Mouse (Mus musculus) heart, adult 11 months (tissue): Measurements from ENCODE around the gene Rph3al.

Source experiments
- DNase-seq: peaks from one replicate; pipeline ENCODE4 v3.0.0; 2022

The Rph3al gene

GRCm38 (mm10) chr11:75938379-75938906 lies at the start of gene Rph3al:
Gene Rph3al, minus strand, starts transcription at chr11:75938429.
- DNase-seq: peak; percentile 98

DNA sequence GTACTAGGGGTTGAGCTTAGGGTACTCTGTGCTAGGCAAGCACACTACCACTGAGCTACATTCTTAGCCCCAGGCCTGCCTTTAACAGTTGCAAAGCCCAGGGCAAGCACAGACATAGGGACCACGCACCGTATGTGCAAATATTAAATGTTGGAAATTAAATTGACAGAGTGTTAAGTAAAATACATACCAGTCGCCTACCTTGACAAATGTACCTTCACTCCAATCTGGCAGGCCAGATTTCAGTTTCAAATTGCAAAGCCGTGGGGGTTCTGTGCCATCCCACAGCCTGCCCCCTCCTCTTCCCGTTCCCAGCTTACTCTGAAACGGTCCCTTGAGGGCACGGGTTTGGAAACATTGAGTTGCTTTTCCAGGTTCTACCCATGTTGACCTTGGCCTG lies 47.7 kb upstream of the Rph3al start:
- no peak for DNase-seq

DNA sequence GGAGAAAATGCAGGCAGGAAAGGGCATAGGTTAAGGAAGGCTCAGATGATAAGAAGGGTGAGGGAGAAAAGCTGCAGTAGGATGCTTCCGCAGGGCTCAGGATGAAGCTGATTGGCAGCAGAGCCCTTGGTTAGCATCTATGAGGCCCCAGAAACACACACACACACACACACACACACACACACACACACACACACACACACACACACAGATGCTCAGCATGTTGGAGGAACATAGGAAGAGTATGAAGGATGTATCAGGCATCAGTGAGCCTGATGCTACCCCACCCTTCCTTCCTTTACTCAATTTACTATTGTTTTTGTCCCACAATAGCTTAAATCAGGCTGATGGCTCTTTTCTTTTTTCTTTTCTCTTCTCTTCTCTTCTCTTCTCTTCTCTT lies 46.4 kb upstream of the Rph3al start:
- DNase-seq: no peak

GRCm38 (mm10) chr11:75983194-75983593 lies 45.0 kb upstream of the Rph3al start:
- DNase-seq: no peak

- no peak for DNase-seq
These were observed 42.2 kb upstream of the Rph3al start for GRCm38 (mm10) chr11:75980413-75980812.

DNA sequence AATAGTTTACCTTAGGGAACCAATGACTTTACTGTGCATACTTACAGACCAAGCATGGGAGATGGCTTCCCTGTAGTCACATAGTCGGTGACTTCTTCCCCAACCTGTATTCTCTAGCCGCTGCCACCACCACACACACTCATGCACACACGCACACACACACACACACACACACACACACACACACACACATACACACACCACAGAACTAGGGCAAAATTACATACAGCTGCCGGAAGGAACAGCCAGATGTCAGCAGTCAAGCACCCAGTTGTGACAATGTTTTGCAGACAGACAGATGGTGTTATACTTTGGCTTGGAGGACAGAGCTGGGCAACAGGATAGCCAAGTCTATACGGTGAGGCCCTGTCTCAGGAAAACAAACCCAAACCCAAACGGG lies 39.8 kb upstream of the Rph3al start:
- no peak for DNase-seq

- DNase-seq: peak; percentile 94
These were observed 38.5 kb upstream of the Rph3al start for GRCm38 (mm10) chr11:75976748-75977147.

- no peak for DNase-seq
These were observed 35.8 kb upstream of the Rph3al start for GRCm38 (mm10) chr11:75973988-75974387.

DNA sequence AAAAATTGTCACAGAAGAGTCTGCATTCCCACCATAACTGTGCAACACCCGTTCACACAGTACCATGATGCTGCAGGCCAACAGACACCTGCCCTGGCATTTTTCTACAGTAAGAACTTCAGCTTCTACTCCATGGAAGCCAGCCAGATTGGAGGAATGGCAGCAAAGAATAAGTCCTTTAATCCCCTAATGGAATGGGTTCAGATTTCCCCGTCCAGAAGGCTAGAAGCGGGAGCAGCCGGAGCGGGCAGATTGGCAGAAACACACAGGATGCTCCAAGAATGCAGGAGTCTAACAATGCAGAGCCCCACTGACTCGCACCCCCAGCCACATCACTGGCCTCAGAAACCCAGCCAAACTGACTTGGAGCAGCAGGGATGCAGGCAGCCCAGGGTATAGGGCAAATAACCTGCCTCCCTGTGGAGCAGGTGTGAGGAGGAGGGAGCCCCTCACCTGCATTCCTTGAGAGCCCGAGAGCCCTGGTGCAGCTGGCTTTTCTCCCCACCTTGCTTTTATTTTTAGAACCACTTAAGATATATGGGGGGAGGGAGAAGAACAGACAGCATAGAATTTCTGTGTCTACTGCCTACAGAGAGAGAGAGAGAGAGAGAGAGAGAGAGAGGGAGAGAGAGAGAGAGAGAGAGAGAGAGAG lies 34.8 kb upstream of the Rph3al start:
- DNase-seq: no peak

- DNase-seq: no peak
These were observed 34.0 kb upstream of the Rph3al start for GRCm38 (mm10) chr11:75972188-75972587.

GRCm38 (mm10) chr11:75970629-75971028 lies 32.4 kb upstream of the Rph3al start:
- DNase-seq: no peak

DNA sequence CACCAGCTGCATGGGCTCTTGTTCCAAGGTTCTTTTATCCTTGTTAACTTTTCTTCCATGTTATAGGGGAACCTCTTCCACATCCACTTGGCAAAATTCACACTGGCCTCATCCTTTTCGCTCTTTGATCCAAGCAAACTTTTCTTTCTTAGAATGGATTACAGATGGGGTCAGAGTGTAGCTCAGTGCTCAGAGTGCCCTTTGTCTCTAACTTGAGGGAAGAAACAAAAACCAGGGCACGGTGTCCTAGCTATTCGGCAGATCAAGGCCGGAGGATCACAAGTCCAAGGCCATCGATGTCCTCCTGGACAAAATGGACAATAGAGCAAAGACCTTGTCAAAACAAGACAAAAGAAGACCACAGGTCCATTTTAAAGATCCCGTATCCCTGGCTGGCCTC lies 30.5 kb upstream of the Rph3al start:
- no peak for DNase-seq

DNA sequence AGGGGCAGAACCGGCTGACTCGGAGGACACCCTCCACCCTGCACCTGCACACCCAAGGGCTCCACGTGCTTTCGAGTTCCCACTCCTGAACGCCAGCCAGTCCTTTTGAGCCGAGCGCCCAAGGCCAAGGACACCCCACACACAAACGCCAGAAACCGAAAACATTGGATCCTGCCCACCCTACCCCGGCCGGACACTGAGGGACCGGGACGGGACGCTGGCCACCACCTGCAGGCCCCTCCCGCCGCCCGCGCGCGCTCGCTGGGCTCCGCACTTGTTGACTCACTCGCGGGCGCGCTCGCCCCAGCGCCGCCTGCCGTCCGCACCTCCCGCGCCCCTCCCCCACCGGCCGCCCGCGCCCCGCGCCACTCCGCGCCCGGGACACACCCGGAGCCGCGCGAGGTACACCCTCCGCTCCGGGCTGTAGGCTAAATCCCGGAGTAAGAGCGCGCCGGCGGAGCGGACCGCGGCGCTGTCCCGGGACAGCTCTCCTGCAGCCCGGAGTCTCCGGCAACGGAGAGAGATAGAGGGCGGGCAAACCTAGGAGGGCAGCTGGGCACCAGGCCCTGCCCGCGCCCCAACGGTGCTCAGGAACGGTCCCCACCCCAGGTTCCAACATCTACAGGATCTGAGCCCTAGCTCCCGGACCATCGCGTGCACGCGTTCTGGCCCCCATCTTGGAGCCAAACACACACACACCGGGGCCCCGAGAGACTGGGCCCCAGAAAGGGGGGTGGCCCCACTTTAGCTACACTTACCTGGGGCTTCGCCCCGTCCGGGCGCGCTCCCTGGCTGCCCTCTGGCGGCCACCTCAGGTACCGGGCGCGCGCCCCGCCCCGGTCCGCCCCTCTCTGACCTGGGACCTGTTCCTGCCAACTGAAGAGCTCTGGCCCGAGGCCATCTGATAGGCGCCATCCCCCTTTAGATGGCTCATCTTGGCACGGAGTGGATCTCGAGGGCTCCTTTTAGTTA lies 28.5 kb upstream of the Rph3al start:
- peak; percentile 99 for DNase-seq

- DNase-seq: no peak
These were observed 27.6 kb upstream of the Rph3al start for GRCm38 (mm10) chr11:75965674-75966400.

- no peak for DNase-seq
These were observed 26.2 kb upstream of the Rph3al start for GRCm38 (mm10) chr11:75964476-75964730.

DNA sequence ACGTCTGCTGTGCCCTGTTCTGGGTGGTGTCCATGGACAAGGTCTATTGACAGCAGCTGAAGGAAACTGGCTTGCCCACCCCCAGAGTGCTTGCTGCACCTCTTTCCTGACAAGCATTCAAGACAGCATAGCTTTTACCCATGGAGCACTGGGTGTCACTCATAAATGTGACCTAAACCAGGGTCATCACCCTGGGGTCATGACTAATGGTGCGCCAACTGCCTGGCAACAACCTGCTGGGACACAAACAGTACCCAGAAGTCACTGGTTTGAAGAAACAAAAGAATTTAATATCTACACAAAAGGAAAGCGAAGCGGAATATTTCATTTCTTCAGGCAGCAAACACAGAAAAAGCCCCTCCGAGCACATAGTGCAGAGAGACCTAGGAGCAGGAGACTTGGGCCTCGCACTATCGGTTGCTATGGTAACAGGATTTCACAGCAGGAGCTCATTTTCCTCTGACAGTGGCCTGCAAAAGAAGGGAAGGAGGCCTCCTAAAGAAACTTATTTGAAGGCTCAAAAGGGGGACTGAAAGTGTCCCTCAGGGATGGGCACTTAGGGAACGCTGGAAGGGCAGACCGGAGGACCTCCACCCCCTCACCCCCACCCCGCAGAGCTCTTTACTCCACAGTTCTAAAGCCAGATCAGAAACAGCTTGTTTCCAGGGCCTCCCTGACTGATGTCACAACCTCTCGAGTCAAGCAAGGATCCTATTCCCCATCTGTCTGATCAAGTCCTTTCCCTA lies 25.7 kb upstream of the Rph3al start:
- DNase-seq: no peak

DNA sequence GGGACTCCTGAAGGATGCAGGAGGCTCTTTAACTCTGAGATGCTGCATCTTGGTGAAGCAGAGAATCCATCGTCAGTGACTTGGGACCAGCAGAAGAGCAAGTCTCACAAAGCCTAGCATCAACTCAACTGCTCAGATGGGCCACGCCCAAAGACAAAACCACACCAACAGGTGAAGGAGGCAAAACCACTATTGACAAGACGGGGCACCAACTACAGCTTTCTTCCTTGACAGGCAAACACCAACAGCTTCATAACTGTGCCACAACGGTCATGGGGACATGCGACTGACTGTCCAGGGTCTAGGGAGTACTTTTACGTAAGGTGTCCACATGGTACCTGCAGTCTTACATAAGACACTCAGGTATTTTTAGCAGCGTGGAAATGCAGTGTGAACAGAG lies 23.6 kb upstream of the Rph3al start:
- peak; percentile 86 for DNase-seq

GRCm38 (mm10) chr11:75957124-75957832 lies 19.0 kb upstream of the Rph3al start:
- no peak for DNase-seq

GRCm38 (mm10) chr11:75956651-75957050 lies 18.4 kb upstream of the Rph3al start:
- no peak for DNase-seq

- DNase-seq: no peak
These were observed 16.7 kb upstream of the Rph3al start for GRCm38 (mm10) chr11:75954896-75955295.

- DNase-seq: no peak
These were observed 13.7 kb upstream of the Rph3al start for GRCm38 (mm10) chr11:75951895-75952294.

GRCm38 (mm10) chr11:75950459-75950858 lies 12.2 kb upstream of the Rph3al start:
- peak; percentile 61 for DNase-seq
